Mouse (Mus musculus) limb, embryonic 11.5 days (tissue): Measurements from ENCODE around the gene Evi5. TPM values are rescaled to one million over a fixed set of nuclear protein-coding genes. Genes with fewer than 3 reads are reported as not detected.

Experiments used
- ATAC-seq: fragments of 200-750 bp; cut with Nextera tagmentation; 2 replicates; pipeline ENCODE4 v1.8.0; 2017; ENCODE audit warnings: low read depth; ENCODE audit not compliant: insufficient number of reproducible peaks, low FRiP score, low TSS enrichment
- DNase-seq: peaks from one replicate; pipeline ENCODE4 v3.0.0-alpha.2; 2015; ENCODE audit warnings: low spot score
- H3K27ac ChIP-seq: fragments of 300-500 bp; sonication (generic); replicated peaks from 2 replicates; pipeline ENCODE4 v1.5.1; 2014; ENCODE audit warnings: low read depth, mild to moderate bottlenecking, low read length
- H3K27me3 ChIP-seq: fragments of 300-500 bp; sonication (generic); 2 replicates; pipeline ENCODE4 v1.6.1; 2014; ENCODE audit warnings: mild to moderate bottlenecking, low read length, mixed read lengths; ENCODE audit not compliant: control insufficient read depth, insufficient read depth
- H3K36me3 ChIP-seq: fragments of 300-500 bp; sonication (generic); 2 replicates; pipeline ENCODE4 v1.6.1; 2014; ENCODE audit warnings: mild to moderate bottlenecking, low read length, moderate library complexity, mixed read lengths; ENCODE audit not compliant: control insufficient read depth, insufficient read depth
- H3K4me1 ChIP-seq: fragments of 300-500 bp; sonication (generic); 2 replicates; pipeline ENCODE4 v1.6.1; 2014; ENCODE audit warnings: low read length, mixed read lengths; ENCODE audit not compliant: control insufficient read depth, insufficient read depth
- H3K4me2 ChIP-seq: fragments of 300-500 bp; sonication (generic); 2 replicates; pipeline ENCODE4 v1.6.1; 2014; ENCODE audit warnings: low read depth, mild to moderate bottlenecking, moderate library complexity; ENCODE audit not compliant: severe bottlenecking
- H3K4me3 ChIP-seq: fragments of 300-500 bp; sonication (generic); 2 replicates; pipeline ENCODE4 v1.5.1; 2014; ENCODE audit warnings: low read depth, low read length
- H3K9ac ChIP-seq: fragments of 300-500 bp; sonication (generic); 2 replicates; pipeline ENCODE4 v1.6.1; 2014; ENCODE audit warnings: mild to moderate bottlenecking, low read length
- H3K9me3 ChIP-seq: fragments of 300-500 bp; sonication (generic); 2 replicates; pipeline ENCODE4 v1.6.1; 2016; ENCODE audit warnings: low read length; ENCODE audit not compliant: control insufficient read depth
- WGBS: fragments of 180-500 bp; shearing (Covaris S2); extraction: QIAGEN DNeasy Blood & Tissue Kit; methylation state at CpG from one replicate; pipeline ENCODE4 v1.1.7; 2014; 5-methylcytosine and 5-hydroxymethylcytosine counted together
- polyA plus RNA-seq: library from polyadenylated mRNA; unstranded; fragments of >200 nt; fragmentation: Nextera tagmentation; extraction: Ambion mirVana; gene quantifications from 2 replicates; pipeline ENCODE4 v1.2.1, GENCODE M21; 2014

Evi5 gene
- polyA plus RNA-seq, 1 experiment from 2014 or later: 66.9 TPM

GRCm38 (mm10) chr5:107847817-107848216, 27.1 kb downstream of the Evi5 start:
- ATAC-seq (no peak), DNase-seq (no peak)
- Histone ChIP-seq H3K36me3 (peaks cover 2% of the 10 kb centered on the region; the same call in 1 of the 2 replicates), H3K9ac (no peak overlapping the region), H3K4me1 (no peaks in the 10 kb centered on the region), H3K27ac (no peak overlapping the region), H3K4me2 (no peak overlapping the region), H3K9me3 (no peaks in the 10 kb centered on the region), H3K4me3 (no peak overlapping the region), H3K27me3 (no peaks in the 10 kb centered on the region)
- 84% methylated on average over 2 of the region's 2 CpGs for WGBS

GRCm38 (mm10) chr5:107847349-107847748, 27.6 kb downstream of the Evi5 start:
- ATAC-seq: no peak
- 89% methylated on average over 5 of the region's 5 CpGs for WGBS

GRCm38 (mm10) chr5:107840549-107841238, 34.2 kb downstream of the Evi5 start:
- Histone ChIP-seq H3K9ac (no peak overlapping the region), H3K4me2 (no peak overlapping the region), H3K36me3 (no peaks in the 10 kb centered on the region; the same call in 1 of the 2 replicates), H3K9me3 (no peaks in the 10 kb centered on the region), H3K27ac (no peak overlapping the region), H3K4me3 (no peak overlapping the region), H3K4me1 (no peaks in the 10 kb centered on the region), H3K27me3 (no peaks in the 10 kb centered on the region)
- no peak for ATAC-seq
- no peak for DNase-seq
- 94% methylated on average over 5 of the region's 5 CpGs for WGBS

More at GRCm38 (mm10) chr5:107847349-107847748, 27.6 kb downstream of the Evi5 start:
- no peak overlapping the region for H3K4me3 ChIP-seq
- DNase-seq: no peak
- H3K9me3 ChIP-seq: no peaks in the 10 kb centered on the region
- H3K27me3 ChIP-seq: no peaks in the 10 kb centered on the region
- H3K4me2 ChIP-seq: no peak overlapping the region
- no peak overlapping the region for H3K9ac ChIP-seq
- H3K27ac ChIP-seq: no peak overlapping the region
- H3K36me3 ChIP-seq: peaks cover 2% of the 10 kb centered on the region; the same call in 1 of the 2 replicates
- no peaks in the 10 kb centered on the region for H3K4me1 ChIP-seq

- Histone ChIP-seq H3K9ac (no peak overlapping the region), H3K4me3 (no peak overlapping the region), H3K27ac (no peak overlapping the region), H3K4me2 (no peak overlapping the region), H3K9me3 (no peaks in the 10 kb centered on the region), H3K27me3 (no peaks in the 10 kb centered on the region), H3K36me3 (no peaks in the 10 kb centered on the region; the same call in 1 of the 2 replicates), H3K4me1 (no peaks in the 10 kb centered on the region)
- no peak for DNase-seq
- ATAC-seq: no peak
- 79% methylated on average over 3 of the region's 3 CpGs for WGBS
These were observed 35.8 kb downstream of the Evi5 start for GRCm38 (mm10) chr5:107838891-107839644.

GRCm38 (mm10) chr5:107834287-107834686, 40.6 kb downstream of the Evi5 start:
- Histone ChIP-seq H3K36me3 (no peaks in the 10 kb centered on the region), H3K4me2 (no peak overlapping the region), H3K27ac (no peak overlapping the region), H3K9me3 (no peaks in the 10 kb centered on the region), H3K4me3 (no peak overlapping the region), H3K27me3 (no peaks in the 10 kb centered on the region), H3K9ac (no peak overlapping the region), H3K4me1 (no peaks in the 10 kb centered on the region)
- WGBS: 86% methylated on average over 1 of the region's 1 CpGs
- no peak for DNase-seq
- no peak for ATAC-seq

GRCm38 (mm10) chr5:107831351-107831750, 43.6 kb downstream of the Evi5 start:
- H3K9me3 ChIP-seq: no peaks in the 10 kb centered on the region
- no peak overlapping the region for H3K4me3 ChIP-seq
- 95% methylated on average over 3 of the region's 3 CpGs for WGBS
- H3K4me1 ChIP-seq: no peaks in the 10 kb centered on the region
- H3K4me2 ChIP-seq: no peak overlapping the region
- no peak for DNase-seq
- no peaks in the 10 kb centered on the region for H3K27me3 ChIP-seq
- no peak for ATAC-seq
- H3K9ac ChIP-seq: no peak overlapping the region
- no peak overlapping the region for H3K27ac ChIP-seq
- no peaks in the 10 kb centered on the region for H3K36me3 ChIP-seq

- no peak within 1 kb of the TSS for H3K4me2 ChIP-seq
These were observed 44.8 kb downstream of the Evi5 start, which contains the start of gene Ube2d2b for GRCm38 (mm10) chr5:107829998-107830560. Gene Ube2d2b (plus strand): TSS chr5:107830099.

GRCm38 (mm10) chr5:107822521-107822920, 52.4 kb downstream of the Evi5 start:
- Histone ChIP-seq H3K4me2 (no peak overlapping the region), H3K4me1 (no peaks in the 10 kb centered on the region), H3K9me3 (no peaks in the 10 kb centered on the region), H3K4me3 (no peak overlapping the region), H3K36me3 (no peaks in the 10 kb centered on the region), H3K9ac (no peak overlapping the region), H3K27me3 (no peaks in the 10 kb centered on the region), H3K27ac (no peak overlapping the region)
- 94% methylated on average over 1 of the region's 1 CpGs for WGBS
- DNase-seq (no peak), ATAC-seq (no peak)

More at GRCm38 (mm10) chr5:107829998-107830560, 44.8 kb downstream of the Evi5 start, which contains the start of gene Ube2d2b:
- no peak for DNase-seq
- Histone ChIP-seq H3K27me3 (no peaks in the 10 kb centered on the region), H3K9ac (no peak within 1 kb of the TSS), H3K36me3 (no peaks in the 10 kb centered on the region), H3K4me3 (no peak within 1 kb of the TSS), H3K27ac (no peak within 1 kb of the TSS), H3K9me3 (no peaks in the 10 kb centered on the region), H3K4me1 (no peaks in the 10 kb centered on the region)
- 96% methylated on average over 22 of the region's 22 CpGs for WGBS
- ATAC-seq: no peak
